In genomic region chr2:116019959-116020358, GRCm38 (mm10) we compare ENCODE assay signal across 12 mouse cellular contexts. TPM values are rescaled to one million over a fixed set of nuclear protein-coding genes. Genes with fewer than 3 reads are reported as not detected.
DNase-seq lines count a peak whose midpoint lies in the region; ATAC-seq and TF ChIP-seq lines count a peak whose summit lies in the region.
"Had no signal": no experiment of that assay in that cellular context is flagged by ENCODE, and none has a peak within 500 bp of the region (broad histone marks: within the 10 kb centered on the region; RNA-seq: fewer than 3 reads in every experiment).

No protein-coding gene starts in this region.

- no peaks in the 10 kb centered on the region for H3K9me3 ChIP-seq in heart, embryonic 13.5 days
- H3K9me3 ChIP-seq in embryonic facial prominence, embryonic 12.5 days, result no peaks in the 10 kb centered on the region
- H3K9me3 ChIP-seq in hindbrain, embryonic 15.5 days, result no peaks in the 10 kb centered on the region
- H3K9me3 ChIP-seq: limb, embryonic 15.5 days had no signal

- no peak for TF ChIP-seq POLR2A in thymus, adult 2 months (IDR thresholded peaks at IDR 0.05; ENCODE audit: control insufficient read depth, extremely low read depth, insufficient read depth, low read length, poor library complexity)

- no peak for DNase-seq in heart, adult 8-10 months (ENCODE audit: low spot score)
- DNase-seq in neural tube, embryonic 10.5 days (ENCODE audit: extremely low spot score, low spot score), result peak; percentile 47
- DNase-seq in cerebellum, postnatal 36 days, result no peak
- no peak for DNase-seq in urinary bladder, adult 2 months (ENCODE audit: low spot score)
- DNase-seq in thymus, adult 2 months, result no peak
- DNase-seq: cerebellum, adult 11-12 months; kidney, adult 11 months had no signal

- H3K36me3 ChIP-seq in heart, embryonic 13.5 days, result peaks cover 59% of the 10 kb centered on the region
- 0 out of 2 replicates have a peak, but pooled peaks cover 2% of the 10 kb centered on the region for H3K36me3 ChIP-seq in embryonic facial prominence, embryonic 12.5 days
- 0 out of 2 replicates have a peak, but pooled peaks cover under 1% of the 10 kb centered on the region for H3K36me3 ChIP-seq in hindbrain, embryonic 15.5 days
- no peaks in the 10 kb centered on the region for H3K36me3 ChIP-seq in thymus, adult 2 months (ENCODE audit: control insufficient read depth, insufficient read depth, low read length)
- H3K36me3 ChIP-seq: limb, embryonic 15.5 days had no signal

- H3K27me3 ChIP-seq in heart, embryonic 13.5 days (replicated peaks), result no peaks in the 10 kb centered on the region
- no peaks in the 10 kb centered on the region for H3K27me3 ChIP-seq in embryonic facial prominence, embryonic 12.5 days
- no peaks in the 10 kb centered on the region for H3K27me3 ChIP-seq in hindbrain, embryonic 15.5 days
- H3K27me3 ChIP-seq in thymus, adult 2 months (ENCODE audit: control insufficient read depth, insufficient read depth, low read length), result no peaks in the 10 kb centered on the region
- H3K27me3 ChIP-seq: limb, embryonic 15.5 days; megakaryocyte, embryonic 14.5 days had no signal

- no peak overlapping the region for H3K4me3 ChIP-seq in heart, embryonic 13.5 days
- no peak overlapping the region for H3K4me3 ChIP-seq in embryonic facial prominence, embryonic 12.5 days
- H3K4me3 ChIP-seq in hindbrain, embryonic 15.5 days, result no peak overlapping the region
- no peak overlapping the region for H3K4me3 ChIP-seq in thymus, adult 2 months (ENCODE audit: control insufficient read depth, insufficient read depth, low read length)
- H3K4me3 ChIP-seq: limb, embryonic 15.5 days; megakaryocyte, embryonic 14.5 days had no signal

- H3K4me1 ChIP-seq in heart, embryonic 13.5 days, result peaks cover 50% of the 10 kb centered on the region
- peaks cover 26% of the 10 kb centered on the region for H3K4me1 ChIP-seq in embryonic facial prominence, embryonic 12.5 days
- H3K4me1 ChIP-seq in hindbrain, embryonic 15.5 days (replicated peaks), result peaks cover 30% of the 10 kb centered on the region
- H3K4me1 ChIP-seq in thymus, adult 2 months (replicated peaks; ENCODE audit: control insufficient read depth, insufficient read depth, low read length), result no peaks in the 10 kb centered on the region
- H3K4me1 ChIP-seq: megakaryocyte, embryonic 14.5 days had no signal

- WGBS in heart, embryonic 13.5 days, result 46% methylated on average over 9 of the region's 9 CpGs
- WGBS in embryonic facial prominence, embryonic 12.5 days, result 16% methylated on average over 9 of the region's 9 CpGs
- 10% methylated on average over 9 of the region's 9 CpGs for WGBS in hindbrain, embryonic 15.5 days
- WGBS in thymus, adult 2 months, result 75% methylated on average over 9 of the region's 9 CpGs

- no peak for ATAC-seq in heart, embryonic 13.5 days (ENCODE audit: extremely low read depth, insufficient number of reproducible peaks, low FRiP score, low TSS enrichment)
- ATAC-seq in embryonic facial prominence, embryonic 12.5 days (ENCODE audit: insufficient number of reproducible peaks, insufficient read depth, low FRiP score, low TSS enrichment), result 0 out of 2 replicates have a peak, but pooled peaks have one; percentile 13
- peak; percentile 35; the same call in 1 of the 2 replicates for ATAC-seq in hindbrain, embryonic 15.5 days (ENCODE audit: low FRiP score, low read depth)

- H3K4me2 ChIP-seq in heart, embryonic 13.5 days, result no peak overlapping the region
- H3K4me2 ChIP-seq in embryonic facial prominence, embryonic 12.5 days (replicated peaks), result no peak overlapping the region
- H3K4me2 ChIP-seq in hindbrain, embryonic 15.5 days, result peak overlapping the region; percentile 23

- peak overlapping the region; percentile 80 for H3K27ac ChIP-seq in heart, embryonic 13.5 days (replicated peaks)
- peak overlapping the region; percentile 61; the same call in 1 of the 2 replicates for H3K27ac ChIP-seq in embryonic facial prominence, embryonic 12.5 days
- peak overlapping the region; percentile 78 for H3K27ac ChIP-seq in hindbrain, embryonic 15.5 days (replicated peaks)
- H3K27ac ChIP-seq in thymus, adult 2 months (ENCODE audit: control insufficient read depth, insufficient read depth, low read length), result no peak overlapping the region
- H3K27ac ChIP-seq: limb, embryonic 15.5 days had no signal

- TF ChIP-seq CTCF in thymus, adult 2 months (IDR thresholded peaks at IDR 0.05; ENCODE audit: borderline replicate concordance, control insufficient read depth, extremely low read depth, insufficient read depth, low read length, poor library complexity), result no peak

- no peak overlapping the region for H3K9ac ChIP-seq in heart, embryonic 13.5 days
- no peak overlapping the region for H3K9ac ChIP-seq in embryonic facial prominence, embryonic 12.5 days
- 0 out of 2 replicates have a peak overlapping the region, but pooled peaks have one; percentile 1 for H3K9ac ChIP-seq in hindbrain, embryonic 15.5 days
- H3K9ac ChIP-seq: limb, embryonic 15.5 days had no signal

RNA-seq across cellular contexts. Expression of gene Meis2, which starts 45.7 kb away (rescaled TPM):
- 30.1 and 32.0 TPM in 2 replicates for polyA plus RNA-seq in heart, embryonic 13.5 days (2015; fragmentation: Nextera tagmentation; extraction: Ambion mirVana)
- 10 to 100 TPM; 24.2 to 31.6 (median 28.8) TPM for total RNA-seq in heart, adult 8-10 months (2022)
- 71.2 and 71.7 TPM in 2 replicates for polyA plus RNA-seq in embryonic facial prominence, embryonic 12.5 days (2016; fragmentation: Nextera tagmentation; extraction: Ambion mirVana)
- polyA plus RNA-seq in hindbrain, embryonic 15.5 days (2015; fragmentation: Nextera tagmentation; extraction: Ambion mirVana), result 139 and 140 TPM in 2 replicates
- polyA plus RNA-seq in urinary bladder, adult 2 months (2012; rRNA removed), result 40.7 and 60.6 TPM in 2 replicates
- 8.8 and 10.5 TPM in 2 replicates for polyA plus RNA-seq in thymus, adult 2 months (2012; rRNA removed)
